Mouse (Mus musculus): Measurements from ENCODE around the gene Ccdc148.

Gene Ccdc148

DNA sequence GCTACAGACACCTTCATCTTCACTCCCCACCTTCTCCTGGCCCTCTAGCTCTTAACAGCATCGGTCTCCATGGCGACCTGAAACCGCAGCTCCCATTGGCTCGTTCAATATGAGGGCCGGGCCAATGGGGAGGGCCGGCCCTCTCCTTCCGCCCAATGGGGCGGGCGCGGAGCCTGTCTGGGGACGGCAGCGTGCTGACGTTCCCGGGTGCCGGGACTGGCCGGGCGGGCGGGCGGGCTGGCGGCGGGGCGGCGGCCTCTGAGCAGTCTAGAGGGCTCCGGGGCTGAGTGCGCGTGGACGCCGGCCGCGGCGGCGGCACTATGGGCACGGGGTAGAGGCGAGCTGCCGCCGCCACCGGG, at the start of gene Ccdc148, which contains the start of gene Pkp4:
TSS of gene Ccdc148 (minus strand) at position 79 of the 359 bp plus-strand sequence.
TSS of gene Pkp4 (plus strand) at position 246 of the 359 bp plus-strand sequence.
- DNase-seq (ENCODE audit: low read depth), result peak; percentile 90

DNA sequence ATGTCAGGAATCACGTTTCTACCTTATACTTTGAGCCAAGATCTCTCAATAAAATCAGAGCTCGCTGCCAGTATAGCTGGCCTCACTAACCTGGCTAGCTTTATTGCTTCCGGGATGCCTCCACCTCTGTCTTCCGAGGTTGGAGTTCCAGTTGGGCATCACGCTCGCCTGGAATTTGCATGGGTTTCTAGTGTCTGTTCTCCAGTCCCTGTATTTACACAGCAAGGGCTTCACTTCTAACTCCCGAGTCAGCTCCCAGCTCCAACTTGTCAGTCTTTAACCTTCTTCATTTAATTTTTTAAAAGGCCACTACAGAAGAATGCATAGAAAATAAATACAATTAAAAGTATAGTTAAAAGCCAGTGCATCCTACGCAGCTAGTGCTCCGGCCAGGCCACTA, 47.8 kb upstream of the Ccdc148 start:
- no peak for DNase-seq (ENCODE audit: low read depth)

- no peak for DNase-seq (ENCODE audit: low read depth)
Measured at GRCm38 (mm10) chr2:59207725-59208124, 47.2 kb upstream of the Ccdc148 start.

- no peak for DNase-seq (ENCODE audit: low read depth)
Measured at GRCm38 (mm10) chr2:59207240-59207639, 46.8 kb upstream of the Ccdc148 start.

- no peak for DNase-seq (ENCODE audit: low read depth)
Measured at GRCm38 (mm10) chr2:59206190-59206589, 45.7 kb upstream of the Ccdc148 start.

GRCm38 (mm10) chr2:59205092-59205491, 44.6 kb upstream of the Ccdc148 start:
- DNase-seq (ENCODE audit: low read depth), result no peak

DNA sequence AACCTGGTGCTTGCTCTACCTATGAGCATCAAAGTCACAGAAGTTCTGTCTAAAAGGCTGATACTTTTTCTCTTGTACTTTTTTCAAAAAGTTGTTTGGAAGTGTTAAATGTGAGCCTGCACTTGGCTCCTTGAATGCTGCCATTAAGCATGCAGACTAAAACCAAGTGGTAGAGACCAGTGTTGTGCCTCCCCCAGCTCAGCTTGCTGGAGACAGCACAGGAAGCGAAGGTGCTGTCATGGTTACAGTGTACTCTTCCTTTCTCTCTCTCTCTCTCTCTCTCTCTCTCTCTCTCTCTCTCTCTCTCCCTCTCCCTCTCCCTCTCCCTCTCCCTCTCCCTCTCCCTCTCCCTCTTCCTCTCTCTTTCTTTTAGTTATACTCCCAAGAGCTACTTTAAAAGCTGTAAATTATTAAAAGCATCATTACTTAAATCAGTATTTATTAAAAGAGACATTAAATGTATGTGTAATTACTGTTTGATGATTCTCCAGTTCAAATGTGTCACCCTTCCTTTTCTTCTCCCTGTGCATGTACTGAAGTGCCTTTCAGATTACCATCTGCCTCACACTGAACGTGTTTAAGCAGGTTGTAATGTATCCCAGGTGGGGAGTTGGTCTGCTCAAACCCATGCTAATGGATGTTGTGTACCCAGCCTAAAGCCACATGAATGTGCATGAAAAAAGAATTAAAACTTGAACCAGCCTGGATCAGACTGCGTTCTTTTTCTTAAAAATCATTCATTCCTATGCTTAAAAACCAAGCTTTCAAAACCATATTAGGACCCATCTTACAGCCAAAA, 43.3 kb upstream of the Ccdc148 start:
- no peak for DNase-seq (ENCODE audit: low read depth)

DNA sequence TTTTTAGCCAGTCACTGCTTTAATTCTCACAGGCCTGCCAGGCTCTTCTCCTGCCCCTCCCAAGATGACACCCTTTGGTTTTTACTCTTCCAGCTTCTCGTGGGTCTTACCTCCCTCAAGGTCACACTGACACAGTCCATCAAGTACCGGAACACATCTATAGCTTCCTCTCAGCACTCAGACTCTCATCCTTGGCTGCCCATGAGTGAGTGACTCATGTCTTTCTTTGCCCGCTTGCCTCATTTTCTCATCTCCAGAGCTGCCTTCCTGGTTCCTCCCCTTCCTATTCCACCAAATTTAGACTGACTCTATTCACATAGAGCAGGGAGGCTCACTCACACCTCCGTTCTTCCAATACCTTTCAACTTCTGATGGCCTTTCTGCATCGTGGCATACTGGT, 42.4 kb upstream of the Ccdc148 start:
- DNase-seq (ENCODE audit: low read depth), result no peak

DNA sequence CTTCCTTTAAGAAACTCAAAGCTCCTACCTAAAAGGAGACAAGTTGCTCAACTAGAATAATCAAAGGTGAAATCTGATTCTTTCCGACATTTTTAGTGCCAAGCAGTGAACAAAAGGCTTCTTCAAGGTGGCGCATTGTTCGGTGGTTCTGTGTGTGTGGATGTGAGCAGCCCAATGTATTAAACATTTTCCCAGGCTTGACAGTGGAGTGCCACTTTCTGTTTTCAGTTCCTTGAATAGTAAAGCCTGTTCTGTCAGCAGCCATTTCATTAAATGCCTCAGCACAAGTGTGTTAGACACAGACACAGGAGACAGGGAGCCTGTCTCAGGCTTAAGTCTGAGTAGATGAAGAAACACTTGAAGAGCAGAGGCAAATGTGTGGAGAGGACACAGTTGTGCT, 40.0 kb upstream of the Ccdc148 start:
- no peak for DNase-seq (ENCODE audit: low read depth)

GRCm38 (mm10) chr2:59199476-59199976, 39.0 kb upstream of the Ccdc148 start:
- no peak for DNase-seq (ENCODE audit: low read depth)

DNA sequence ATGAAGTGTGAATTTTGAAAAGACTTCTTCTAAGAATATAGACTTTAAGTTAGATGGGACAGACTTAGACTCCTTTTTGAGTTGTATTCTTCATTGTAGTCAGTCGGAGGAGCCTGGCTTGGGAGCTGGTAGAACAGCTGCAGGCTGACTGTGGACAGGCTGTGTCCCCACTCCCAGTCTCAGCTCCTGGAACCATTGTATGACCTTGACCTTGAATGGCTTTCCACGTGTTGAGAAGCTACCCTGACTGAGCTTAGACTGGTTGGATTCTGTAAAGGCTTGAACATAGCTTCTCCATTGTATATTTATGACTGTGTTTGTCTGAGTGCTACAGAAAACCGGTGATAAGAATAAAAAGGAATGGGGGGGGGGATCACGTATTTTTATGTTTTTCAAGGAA, 36.7 kb upstream of the Ccdc148 start:
- no peak for DNase-seq (ENCODE audit: low read depth)

DNA sequence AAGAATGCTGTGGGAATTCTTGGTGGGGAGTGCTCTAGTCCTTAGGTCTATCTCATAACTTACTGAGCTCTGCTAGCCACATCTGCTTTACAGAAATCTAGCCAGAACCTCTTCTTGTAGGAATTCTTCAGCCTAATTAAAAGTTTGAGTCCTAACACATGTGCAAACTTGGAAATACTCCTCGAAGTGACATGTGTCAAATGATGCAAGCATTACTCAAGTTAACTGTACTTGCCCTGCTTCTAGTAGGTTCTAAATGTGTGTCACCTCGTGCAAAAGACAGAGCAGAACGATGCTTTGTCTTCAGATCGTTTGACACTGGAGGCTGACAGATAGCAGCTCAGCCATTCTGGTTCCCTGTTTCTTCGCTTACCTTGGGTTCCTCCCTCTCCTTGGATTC, 32.6 kb upstream of the Ccdc148 start:
- DNase-seq (ENCODE audit: low read depth), result no peak

GRCm38 (mm10) chr2:59191466-59191865, 31.0 kb upstream of the Ccdc148 start:
- DNase-seq (ENCODE audit: low read depth), result no peak

- no peak for DNase-seq (ENCODE audit: low read depth)
Measured at GRCm38 (mm10) chr2:59190186-59190585, 29.7 kb upstream of the Ccdc148 start.

DNA sequence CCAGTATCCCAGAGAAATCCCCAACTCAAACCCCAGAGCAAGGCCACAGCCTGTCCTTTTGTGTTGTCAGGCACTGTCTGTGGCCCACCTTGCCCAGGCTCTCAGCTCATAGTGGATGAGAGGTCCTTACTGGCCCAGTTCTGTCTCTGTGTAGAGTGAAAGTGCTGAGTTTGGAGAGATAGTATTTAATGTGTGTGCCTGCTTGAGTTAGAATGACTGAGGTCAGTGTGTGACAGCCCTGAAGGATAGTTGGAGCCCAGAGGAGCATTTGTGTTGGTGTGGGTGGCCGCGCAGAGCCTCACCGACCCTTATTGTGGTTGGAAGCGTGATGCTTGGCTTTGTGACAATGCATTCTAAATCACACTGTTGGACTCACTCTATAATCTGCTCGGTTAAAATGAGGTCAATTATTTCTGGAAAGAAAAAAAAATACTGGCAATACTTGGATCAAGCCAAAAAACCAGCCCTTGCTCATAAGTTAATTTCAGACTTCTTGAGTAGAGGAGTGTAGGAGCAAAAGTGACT, 29.2 kb upstream of the Ccdc148 start:
- DNase-seq (ENCODE audit: low read depth), result no peak

- no peak for DNase-seq (ENCODE audit: low read depth)
Measured at GRCm38 (mm10) chr2:59188306-59188705, 27.8 kb upstream of the Ccdc148 start.

- DNase-seq (ENCODE audit: low read depth), result no peak
Measured at GRCm38 (mm10) chr2:59186966-59187365, 26.5 kb upstream of the Ccdc148 start.

DNA sequence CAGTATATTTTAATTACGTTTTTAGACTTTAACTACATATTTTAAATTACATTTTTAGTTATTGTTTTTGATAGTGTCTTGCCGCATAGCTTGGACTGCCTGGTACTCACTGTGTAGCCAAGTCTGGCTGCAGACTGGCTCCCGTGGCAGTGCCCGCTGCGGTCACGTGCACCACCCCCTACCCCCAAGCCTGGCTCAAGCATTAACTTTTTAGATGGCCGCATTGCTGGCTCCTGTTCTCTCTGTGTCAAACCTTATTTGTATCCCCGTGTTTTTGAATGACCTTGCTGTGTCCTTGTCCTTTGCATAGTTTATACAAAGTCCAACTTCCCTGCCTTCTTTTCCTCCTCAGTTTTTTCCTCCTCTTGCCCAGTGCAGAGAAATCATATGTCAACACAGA, 25.6 kb upstream of the Ccdc148 start:
- no peak for DNase-seq (ENCODE audit: low read depth)

GRCm38 (mm10) chr2:59184107-59185064, 23.9 kb upstream of the Ccdc148 start:
- no peak for DNase-seq (ENCODE audit: low read depth)

DNA sequence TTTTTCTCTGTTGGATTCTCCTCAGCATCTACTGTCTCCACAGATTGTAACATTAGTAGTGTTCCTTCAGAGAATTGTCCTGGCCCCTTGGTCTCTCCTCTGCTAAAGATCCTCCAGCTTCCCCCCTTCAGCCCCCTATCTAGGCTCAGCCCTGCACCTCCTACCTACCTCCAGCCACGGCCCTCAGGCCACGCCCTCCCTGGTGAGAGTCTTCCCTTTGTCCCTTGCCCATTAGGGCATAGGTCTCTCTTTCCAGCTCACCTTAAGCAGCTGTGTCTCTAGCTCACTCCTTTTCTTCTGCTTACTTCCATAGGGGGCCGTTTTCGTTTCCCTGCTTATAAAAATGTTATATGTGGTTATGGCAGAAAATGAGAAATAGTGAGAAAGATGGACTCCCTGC, 23.1 kb upstream of the Ccdc148 start:
- no peak for DNase-seq (ENCODE audit: low read depth)

- DNase-seq (ENCODE audit: low read depth), result no peak
Measured at GRCm38 (mm10) chr2:59181321-59182113, 21.0 kb upstream of the Ccdc148 start.

GRCm38 (mm10) chr2:59179487-59179886, 19.0 kb upstream of the Ccdc148 start:
- no peak for DNase-seq (ENCODE audit: low read depth)
